Mouse (Mus musculus) erythroblast, embryonic 14.5 days (primary cell): ENCODE data around the gene Abcc6. TPM values are rescaled to one million over a fixed set of nuclear protein-coding genes. Genes with fewer than 3 reads are reported as not detected.
A peak's percentile ranks its signal among the peaks of the same experiment; 100 is the strongest.

ENCODE experiments used
- H3K27me3 ChIP-seq: 2 replicates; pipeline ENCODE4 v1.6.1; 2012; ENCODE audit warnings: inconsistent platforms; ENCODE audit not compliant: control insufficient read depth
- H3K36me3 ChIP-seq: 2 replicates; pipeline ENCODE4 v1.6.1; 2012; ENCODE audit warnings: mild to moderate bottlenecking, inconsistent platforms; ENCODE audit not compliant: control insufficient read depth
- H3K4me1 ChIP-seq: 2 replicates; pipeline ENCODE4 v1.6.1; 2012; ENCODE audit warnings: inconsistent platforms; ENCODE audit not compliant: control insufficient read depth
- H3K4me3 ChIP-seq: replicated peaks from 2 replicates; pipeline ENCODE3; 2012; ENCODE audit warnings: moderate library complexity, mild to moderate bottlenecking, inconsistent platforms
- H3K9me3 ChIP-seq: 2 replicates; pipeline ENCODE4 v1.6.1; 2012; ENCODE audit warnings: low read length, inconsistent platforms, mixed read lengths; ENCODE audit not compliant: control insufficient read depth
- GATA1 ChIP-seq: IDR thresholded peaks from 2 replicates; pipeline ENCODE4 v1.6.1; 2012; ENCODE audit warnings: low read length, inconsistent platforms, mixed read lengths
- TAL1 ChIP-seq: IDR thresholded peaks from 3 replicates; pipeline ENCODE4 v1.6.1; 2012; ENCODE audit warnings: low read length, inconsistent platforms, mixed read lengths
- polyA plus RNA-seq: library from polyadenylated mRNA; stranded (reverse); fragments of >175 nt; gene quantifications from 2 replicates; pipeline ENCODE4 v1.2.3, GENCODE M21; 2012

Gene Abcc6
- polyA plus RNA-seq, 1 experiment = 0.04 TPM

GRCm38 (mm10) chr7:46033109-46033869 is 3.2 kb upstream of the Abcc6 start, which contains the start of gene Nomo1:
TSS of gene Nomo1 (plus strand) at chr7:46033698.
- peaks cover 13% of the 10 kb centered on the region for H3K36me3 ChIP-seq
- H3K4me1 ChIP-seq = peaks cover 67% of the 10 kb centered on the region
- no peaks in the 10 kb centered on the region for H3K27me3 ChIP-seq
- H3K9me3 ChIP-seq = no peaks in the 10 kb centered on the region
- TF ChIP-seq TAL1 = no peak
- no peak for TF ChIP-seq GATA1
- H3K4me3 ChIP-seq = peak within 1 kb of the TSS; percentile 92

DNA sequence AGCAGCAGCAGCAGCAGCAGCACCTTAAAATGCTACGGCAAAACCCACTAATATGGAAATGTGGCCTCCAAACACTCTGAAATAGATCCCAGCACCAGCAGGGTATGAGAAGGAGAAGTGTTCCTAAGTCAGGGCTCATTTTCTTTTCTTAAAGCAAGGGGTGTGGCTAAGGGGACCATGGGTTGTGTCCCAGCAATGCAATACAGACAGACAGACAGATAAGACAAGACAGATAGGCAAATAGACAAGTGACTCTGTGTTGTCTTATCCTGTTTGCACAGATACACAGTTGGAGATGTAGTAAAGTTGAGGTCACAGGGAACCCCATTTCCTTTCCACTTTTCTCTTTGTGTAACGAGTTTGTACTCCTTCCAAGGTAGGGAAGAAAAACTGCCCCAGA is 973 bp upstream of the Abcc6 start:
- no peaks in the 10 kb centered on the region for H3K27me3 ChIP-seq
- TF ChIP-seq TAL1 (no peak), GATA1 (no peak)
- no peaks in the 10 kb centered on the region; the same call in 1 of the 2 replicates for H3K36me3 ChIP-seq
- no peak overlapping the region for H3K4me3 ChIP-seq
- H3K9me3 ChIP-seq = no peaks in the 10 kb centered on the region
- H3K4me1 ChIP-seq = peaks cover 60% of the 10 kb centered on the region

DNA sequence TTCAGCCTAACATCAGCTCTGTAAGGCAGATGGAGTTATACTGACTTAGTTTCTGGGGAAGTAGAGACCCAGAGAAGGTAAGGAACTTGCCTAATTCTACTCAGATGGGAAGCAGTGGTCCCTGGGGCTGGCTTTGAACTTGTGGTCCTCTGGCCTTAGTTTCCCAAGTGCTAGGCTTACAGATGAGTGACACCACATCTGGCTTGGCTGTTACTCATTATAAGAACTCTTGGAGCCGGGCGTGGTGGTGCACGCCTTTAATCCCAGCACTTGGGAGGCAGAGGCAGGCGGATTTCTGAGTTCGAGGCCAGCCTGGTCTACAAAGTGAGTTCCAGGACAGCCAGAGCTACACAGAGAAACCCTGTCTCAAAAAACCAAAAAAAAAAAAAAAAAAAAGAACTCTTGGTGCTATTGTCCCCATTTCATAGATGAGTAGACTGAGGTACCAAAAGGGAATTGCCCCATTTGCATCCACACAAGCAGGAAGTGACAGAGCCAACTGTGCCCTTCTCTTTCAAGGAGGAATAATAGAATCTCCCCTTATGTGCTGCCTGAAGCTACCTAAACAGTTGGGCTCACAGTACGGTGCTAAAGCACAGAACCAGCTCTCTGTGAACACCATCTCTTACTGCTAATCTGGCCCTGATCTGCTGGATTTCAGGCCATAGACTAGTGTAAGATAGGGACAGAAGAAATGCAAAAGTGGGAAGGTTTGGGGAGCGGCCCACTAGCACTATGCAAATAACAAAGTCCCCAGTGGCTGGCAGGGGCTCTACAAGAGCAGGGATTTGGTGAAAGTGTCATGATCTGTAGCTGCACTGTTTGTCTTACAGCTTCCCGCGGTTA is 580 bp downstream of the Abcc6 start:
- H3K36me3 ChIP-seq = no peaks in the 10 kb centered on the region; the same call in 1 of the 2 replicates
- peaks cover 45% of the 10 kb centered on the region for H3K4me1 ChIP-seq
- peak overlapping the region; percentile 21 for H3K4me3 ChIP-seq
- peaks cover 3% of the 10 kb centered on the region; the same call in 1 of the 2 replicates for H3K27me3 ChIP-seq
- H3K9me3 ChIP-seq = no peaks in the 10 kb centered on the region
- TF ChIP-seq GATA1 = no peak
- no peak for TF ChIP-seq TAL1

DNA sequence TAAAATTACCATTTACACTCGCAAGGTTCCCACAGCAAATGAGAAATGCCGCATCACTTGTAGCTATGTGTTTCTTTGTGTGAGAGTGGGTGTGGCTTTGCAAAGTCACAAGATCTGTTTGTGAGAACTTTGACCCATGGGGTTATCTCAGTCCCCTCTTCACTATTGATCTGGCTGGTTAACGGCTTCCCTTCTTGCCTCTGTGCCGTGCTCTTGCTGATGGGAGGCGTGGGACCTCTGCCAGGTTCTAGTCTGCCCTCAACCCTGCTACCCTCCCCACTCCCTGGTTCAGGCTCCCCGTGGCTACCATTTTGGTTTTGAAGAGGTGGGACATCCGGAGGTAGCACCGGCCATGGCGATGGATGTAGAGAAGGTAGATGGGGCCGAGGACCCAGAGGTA is 1.4 kb downstream of the Abcc6 start:
- Histone ChIP-seq H3K36me3 (no peaks in the 10 kb centered on the region; the same call in 1 of the 2 replicates), H3K9me3 (no peaks in the 10 kb centered on the region), H3K4me3 (no peak overlapping the region), H3K27me3 (peaks cover 3% of the 10 kb centered on the region; the same call in 1 of the 2 replicates), H3K4me1 (peaks cover 36% of the 10 kb centered on the region)
- TF ChIP-seq GATA1 (no peak), TAL1 (no peak)

GRCm38 (mm10) chr7:46025436-46025835 is 4.7 kb downstream of the Abcc6 start:
- Histone ChIP-seq H3K4me1 (peaks cover 13% of the 10 kb centered on the region), H3K9me3 (no peaks in the 10 kb centered on the region), H3K36me3 (peaks cover 1% of the 10 kb centered on the region; the same call in 1 of the 2 replicates), H3K4me3 (no peak overlapping the region), H3K27me3 (peaks cover 4% of the 10 kb centered on the region; the same call in 1 of the 2 replicates)
- TF ChIP-seq TAL1 (no peak), GATA1 (no peak)

- no peak for TF ChIP-seq TAL1
- TF ChIP-seq GATA1 = no peak
- Histone ChIP-seq H3K9me3 (no peaks in the 10 kb centered on the region), H3K27me3 (peaks cover 7% of the 10 kb centered on the region; the same call in 1 of the 2 replicates), H3K4me1 (no peaks in the 10 kb centered on the region), H3K4me3 (no peak overlapping the region), H3K36me3 (peaks cover 4% of the 10 kb centered on the region; the same call in 1 of the 2 replicates)
Measured at GRCm38 (mm10) chr7:46021951-46022350, 8.2 kb downstream of the Abcc6 start.

GRCm38 (mm10) chr7:46019594-46019993 is 10.5 kb downstream of the Abcc6 start:
- H3K9me3 ChIP-seq = no peaks in the 10 kb centered on the region
- TF ChIP-seq TAL1 (no peak), GATA1 (no peak)
- H3K4me3 ChIP-seq = no peak overlapping the region
- H3K36me3 ChIP-seq = peaks cover 8% of the 10 kb centered on the region; the same call in 1 of the 2 replicates
- H3K27me3 ChIP-seq = peaks cover 4% of the 10 kb centered on the region; the same call in 1 of the 2 replicates
- H3K4me1 ChIP-seq = no peaks in the 10 kb centered on the region

GRCm38 (mm10) chr7:46013266-46014010 is 16.7 kb downstream of the Abcc6 start:
- Histone ChIP-seq H3K4me3 (no peak overlapping the region), H3K9me3 (no peaks in the 10 kb centered on the region), H3K27me3 (no peaks in the 10 kb centered on the region), H3K4me1 (no peaks in the 10 kb centered on the region), H3K36me3 (peaks cover 8% of the 10 kb centered on the region; the same call in 1 of the 2 replicates)
- TF ChIP-seq GATA1 (no peak), TAL1 (no peak)

DNA sequence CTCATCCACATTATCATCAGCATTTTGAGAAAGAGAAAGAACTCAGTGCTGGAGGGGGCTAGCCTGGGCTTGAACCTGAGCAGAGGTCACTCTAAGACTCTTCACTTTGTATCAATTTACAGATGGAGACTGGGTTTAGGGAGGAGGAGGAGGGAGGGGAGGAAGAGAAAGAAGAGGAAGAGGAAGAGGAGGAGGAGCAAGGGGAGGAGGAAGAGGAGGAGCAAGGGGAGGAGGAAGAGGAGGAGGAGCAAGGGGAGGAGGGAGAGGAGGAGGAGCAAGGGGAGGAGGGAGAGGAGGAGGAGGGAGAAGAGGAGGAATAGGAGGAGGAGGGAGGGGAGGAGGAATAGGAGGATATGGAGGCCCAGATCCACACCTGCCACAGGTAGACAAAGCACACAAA is 18.0 kb downstream of the Abcc6 start:
- Histone ChIP-seq H3K4me1 (no peaks in the 10 kb centered on the region), H3K27me3 (no peaks in the 10 kb centered on the region)

More for the DNA sequence above, 18.0 kb downstream of the Abcc6 start:
- Histone ChIP-seq H3K36me3 (peaks cover 10% of the 10 kb centered on the region; the same call in 1 of the 2 replicates), H3K9me3 (no peaks in the 10 kb centered on the region), H3K4me3 (no peak overlapping the region)
- TF ChIP-seq TAL1 (no peak), GATA1 (no peak)
